Mouse (Mus musculus): Measurements from ENCODE around the gene Chd1l.

Gene Chd1l

DNA sequence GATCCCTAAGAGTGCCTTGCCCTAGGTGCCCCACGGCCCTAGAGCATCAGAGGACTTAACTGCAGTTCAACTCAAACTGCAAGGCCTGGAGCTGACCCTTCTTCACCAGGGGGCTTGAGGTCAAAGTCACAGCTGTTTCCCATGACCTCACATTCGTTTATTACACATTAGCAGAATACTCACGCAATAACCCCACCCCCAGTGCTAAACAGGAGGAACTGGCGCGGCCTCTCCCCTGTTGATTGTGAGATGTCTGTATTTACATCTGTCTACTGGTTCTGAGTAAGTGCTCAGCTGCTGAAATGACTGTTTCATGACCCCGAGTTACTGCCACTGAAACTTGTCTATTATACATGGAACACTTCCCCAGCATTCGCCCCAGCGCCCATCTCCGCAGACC lies 22.3 kb downstream of the Chd1l start:
- Histone ChIP-seq H3K4me3 (replicated peaks; ENCODE audit: low read length) (no peak overlapping the region), H3K27me3 (ENCODE audit: insufficient read depth, low read length) (peaks cover 4% of the 10 kb centered on the region; the same call in 1 of the 2 replicates), H3K36me3 (ENCODE audit: insufficient read depth, low read length) (peaks cover 93% of the 10 kb centered on the region), H3K4me1 (replicated peaks; ENCODE audit: low read depth, low read length) (peaks cover 21% of the 10 kb centered on the region), H3K9me3 (ENCODE audit: low read length) (no peaks in the 10 kb centered on the region)
- TF ChIP-seq POU5F1 (IDR thresholded peaks at IDR 0.05; ENCODE audit: borderline replicate concordance, low read length) (no peak), NANOG (IDR thresholded peaks at IDR 0.05; ENCODE audit: borderline replicate concordance, low read length) (no peak), CTCF (conservative IDR thresholded peaks at IDR 0.05; ENCODE audit: low read length) (no peak)

DNA sequence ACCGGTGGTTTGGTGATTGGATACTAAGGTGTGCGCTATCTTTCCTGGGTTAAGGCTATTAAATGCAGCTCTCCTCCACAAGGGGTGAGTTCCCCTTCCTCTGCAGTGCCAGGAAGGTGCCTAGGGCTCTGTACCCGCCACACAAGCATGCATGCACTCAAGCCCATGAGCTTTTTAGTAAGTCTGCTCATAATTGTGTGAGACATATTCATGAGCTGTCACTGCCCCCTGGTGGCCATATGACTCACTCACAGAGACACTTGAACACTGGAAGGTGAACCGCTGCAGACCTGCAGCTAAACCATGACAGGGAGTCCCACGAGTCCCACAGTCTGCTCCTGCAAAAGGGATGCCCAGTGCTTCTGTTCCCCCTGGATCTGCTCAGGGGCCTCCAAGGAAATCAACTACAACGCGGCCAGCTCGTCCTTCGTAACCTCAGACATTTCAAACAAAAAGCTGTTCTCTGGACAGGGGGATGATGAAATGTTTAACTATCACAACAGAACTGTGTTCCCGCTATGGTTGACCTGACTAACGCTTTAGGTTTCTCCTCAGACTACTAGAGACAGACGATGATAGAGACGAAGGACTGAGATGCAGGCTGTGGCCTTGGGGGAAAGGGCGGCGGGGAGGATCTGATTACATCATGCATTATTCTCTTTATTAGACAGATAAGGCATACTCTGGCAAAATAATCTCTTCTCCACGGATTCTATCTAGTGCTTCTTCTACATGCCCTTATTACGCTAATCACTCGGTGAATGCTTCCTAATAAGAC lies 24.4 kb downstream of the Chd1l start:
- no peak overlapping the region for H3K4me3 ChIP-seq (replicated peaks; ENCODE audit: low read length)
- peaks cover 4% of the 10 kb centered on the region; the same call in 1 of the 2 replicates for H3K27me3 ChIP-seq (ENCODE audit: insufficient read depth, low read length)
- TF ChIP-seq CTCF (conservative IDR thresholded peaks at IDR 0.05; ENCODE audit: low read length) (peak; percentile 52), NANOG (IDR thresholded peaks at IDR 0.05; ENCODE audit: borderline replicate concordance, low read length) (no peak), POU5F1 (IDR thresholded peaks at IDR 0.05; ENCODE audit: borderline replicate concordance, low read length) (no peak)
- 0 out of 2 replicates have a peak, but pooled peaks cover 4% of the 10 kb centered on the region for H3K9me3 ChIP-seq (ENCODE audit: low read length)
- H3K4me1 ChIP-seq (replicated peaks; ENCODE audit: low read depth, low read length): peaks cover 16% of the 10 kb centered on the region
- peaks cover 93% of the 10 kb centered on the region for H3K36me3 ChIP-seq (ENCODE audit: insufficient read depth, low read length)

DNA sequence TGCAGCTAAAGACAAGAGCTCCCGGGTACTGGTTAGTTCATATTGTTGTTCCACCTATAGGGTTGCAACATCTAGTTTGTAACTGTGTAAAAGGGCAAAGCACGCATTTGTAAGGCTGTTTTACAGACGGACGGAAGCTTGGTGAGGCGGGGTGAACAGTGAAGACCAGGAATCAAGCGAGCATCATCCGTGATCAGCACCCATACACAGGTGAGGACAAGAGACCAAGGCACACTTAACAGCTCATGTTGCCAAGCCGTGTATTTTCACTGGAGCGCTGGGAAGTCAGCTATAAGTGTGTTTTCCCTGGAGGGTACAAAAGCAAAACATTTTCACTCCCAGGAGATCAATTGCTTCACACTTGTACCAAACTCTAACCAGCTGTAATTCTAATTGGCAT lies 36.2 kb downstream of the Chd1l start:
- no peaks in the 10 kb centered on the region for H3K27me3 ChIP-seq (ENCODE audit: insufficient read depth, low read length)
- no peaks in the 10 kb centered on the region for H3K9me3 ChIP-seq (ENCODE audit: low read length)
- TF ChIP-seq POU5F1 (IDR thresholded peaks at IDR 0.05; ENCODE audit: borderline replicate concordance, low read length) (no peak), NANOG (IDR thresholded peaks at IDR 0.05; ENCODE audit: borderline replicate concordance, low read length) (no peak), CTCF (conservative IDR thresholded peaks at IDR 0.05; ENCODE audit: low read length) (no peak)
- H3K36me3 ChIP-seq (ENCODE audit: insufficient read depth, low read length): peaks cover 90% of the 10 kb centered on the region
- peaks cover 13% of the 10 kb centered on the region for H3K4me1 ChIP-seq (replicated peaks; ENCODE audit: low read depth, low read length)
- no peak overlapping the region for H3K4me3 ChIP-seq (replicated peaks; ENCODE audit: low read length)

- Histone ChIP-seq H3K4me1 (replicated peaks; ENCODE audit: low read depth, low read length) (peaks cover 22% of the 10 kb centered on the region), H3K4me3 (replicated peaks; ENCODE audit: low read length) (no peak overlapping the region), H3K27me3 (ENCODE audit: insufficient read depth, low read length) (no peaks in the 10 kb centered on the region), H3K36me3 (ENCODE audit: insufficient read depth, low read length) (peaks cover 86% of the 10 kb centered on the region), H3K9me3 (ENCODE audit: low read length) (no peaks in the 10 kb centered on the region)
- TF ChIP-seq POU5F1 (IDR thresholded peaks at IDR 0.05; ENCODE audit: borderline replicate concordance, low read length) (no peak), CTCF (conservative IDR thresholded peaks at IDR 0.05; ENCODE audit: low read length) (no peak), NANOG (IDR thresholded peaks at IDR 0.05; ENCODE audit: borderline replicate concordance, low read length) (no peak)
Measured at GRCm38 (mm10) chr3:97564588-97564987, 45.4 kb downstream of the Chd1l start.

GRCm38 (mm10) chr3:97558554-97558953 lies 51.4 kb downstream of the Chd1l start:
- Histone ChIP-seq H3K27me3 (ENCODE audit: insufficient read depth, low read length) (no peaks in the 10 kb centered on the region), H3K36me3 (ENCODE audit: insufficient read depth, low read length) (peaks cover 39% of the 10 kb centered on the region), H3K4me1 (replicated peaks; ENCODE audit: low read depth, low read length) (peaks cover 33% of the 10 kb centered on the region), H3K9me3 (ENCODE audit: low read length) (no peaks in the 10 kb centered on the region), H3K4me3 (replicated peaks; ENCODE audit: low read length) (no peak overlapping the region)
- TF ChIP-seq NANOG (IDR thresholded peaks at IDR 0.05; ENCODE audit: borderline replicate concordance, low read length): no peak
- no peak for TF ChIP-seq POU5F1 (IDR thresholded peaks at IDR 0.05; ENCODE audit: borderline replicate concordance, low read length)
- no peak for TF ChIP-seq CTCF (conservative IDR thresholded peaks at IDR 0.05; ENCODE audit: low read length)

DNA sequence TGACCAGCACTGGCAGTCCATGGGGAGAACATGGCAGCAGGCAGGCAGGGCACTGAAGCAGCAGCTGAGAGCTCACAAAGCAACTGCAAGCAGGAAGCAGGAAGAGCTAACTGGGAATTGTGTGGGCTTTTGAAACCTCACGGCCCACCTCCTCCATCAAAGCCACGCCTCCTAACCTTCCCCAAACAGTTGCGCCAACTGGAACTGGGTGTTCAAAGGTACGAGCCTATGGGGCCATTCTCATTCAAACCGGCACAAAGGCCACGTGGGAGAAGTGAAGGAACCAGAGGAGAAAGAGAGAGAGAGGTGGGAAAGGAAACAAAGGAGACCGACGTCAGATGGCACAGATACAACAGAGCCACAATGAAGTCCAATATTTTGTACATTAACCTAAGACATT lies 63.8 kb downstream of the Chd1l start:
- H3K4me3 ChIP-seq (replicated peaks; ENCODE audit: low read length): peak overlapping the region; percentile 65
- H3K27me3 ChIP-seq (ENCODE audit: insufficient read depth, low read length): no peaks in the 10 kb centered on the region
- TF ChIP-seq POU5F1 (IDR thresholded peaks at IDR 0.05; ENCODE audit: borderline replicate concordance, low read length) (peak; percentile 52; the same call in 1 of the 2 replicates), CTCF (conservative IDR thresholded peaks at IDR 0.05; ENCODE audit: low read length) (no peak), NANOG (IDR thresholded peaks at IDR 0.05; ENCODE audit: borderline replicate concordance, low read length) (no peak)
- H3K36me3 ChIP-seq (ENCODE audit: insufficient read depth, low read length): no peaks in the 10 kb centered on the region
- peaks cover 27% of the 10 kb centered on the region for H3K4me1 ChIP-seq (replicated peaks; ENCODE audit: low read depth, low read length)
- H3K9me3 ChIP-seq (ENCODE audit: low read length): no peaks in the 10 kb centered on the region

- TF ChIP-seq POU5F1 (IDR thresholded peaks at IDR 0.05; ENCODE audit: borderline replicate concordance, low read length): peak; percentile 49; the same call in 1 of the 2 replicates
- no peak for TF ChIP-seq CTCF (conservative IDR thresholded peaks at IDR 0.05; ENCODE audit: low read length)
- TF ChIP-seq NANOG (IDR thresholded peaks at IDR 0.05; ENCODE audit: borderline replicate concordance, low read length): peak; percentile 23; the same call in 1 of the 2 replicates
- H3K4me3 ChIP-seq (replicated peaks; ENCODE audit: low read length): no peak overlapping the region
- H3K27me3 ChIP-seq (ENCODE audit: insufficient read depth, low read length): no peaks in the 10 kb centered on the region
- peaks cover 55% of the 10 kb centered on the region for H3K4me1 ChIP-seq (replicated peaks; ENCODE audit: low read depth, low read length)
- H3K9me3 ChIP-seq (ENCODE audit: low read length): no peaks in the 10 kb centered on the region
- no peaks in the 10 kb centered on the region for H3K36me3 ChIP-seq (ENCODE audit: insufficient read depth, low read length)
Measured at GRCm38 (mm10) chr3:97540171-97540570, 69.8 kb downstream of the Chd1l start.

GRCm38 (mm10) chr3:97538634-97539033 lies 71.4 kb downstream of the Chd1l start:
- H3K9me3 ChIP-seq (ENCODE audit: low read length): no peaks in the 10 kb centered on the region
- H3K4me3 ChIP-seq (replicated peaks; ENCODE audit: low read length): no peak overlapping the region
- H3K27me3 ChIP-seq (ENCODE audit: insufficient read depth, low read length): no peaks in the 10 kb centered on the region
- H3K36me3 ChIP-seq (ENCODE audit: insufficient read depth, low read length): no peaks in the 10 kb centered on the region
- no peak for TF ChIP-seq POU5F1 (IDR thresholded peaks at IDR 0.05; ENCODE audit: borderline replicate concordance, low read length)
- no peak for TF ChIP-seq CTCF (conservative IDR thresholded peaks at IDR 0.05; ENCODE audit: low read length)
- no peak for TF ChIP-seq NANOG (IDR thresholded peaks at IDR 0.05; ENCODE audit: borderline replicate concordance, low read length)
- H3K4me1 ChIP-seq (replicated peaks; ENCODE audit: low read depth, low read length): peaks cover 55% of the 10 kb centered on the region
